Mouse (Mus musculus) liver, postnatal 0 days (tissue): ENCODE data around the gene Exosc8.

Experiments
- CTCF ChIP-seq: sonication (generic); IDR thresholded peaks from 2 replicates; pipeline ENCODE4 v1.5.1; 2016; ENCODE audit warnings: antibody characterized with exemption, low read depth
- EP300 ChIP-seq: IDR thresholded peaks from 2 replicates; pipeline ENCODE4 v1.6.1; 2016; ENCODE audit warnings: antibody characterized with exemption, low read depth, mild to moderate bottlenecking

DNA sequence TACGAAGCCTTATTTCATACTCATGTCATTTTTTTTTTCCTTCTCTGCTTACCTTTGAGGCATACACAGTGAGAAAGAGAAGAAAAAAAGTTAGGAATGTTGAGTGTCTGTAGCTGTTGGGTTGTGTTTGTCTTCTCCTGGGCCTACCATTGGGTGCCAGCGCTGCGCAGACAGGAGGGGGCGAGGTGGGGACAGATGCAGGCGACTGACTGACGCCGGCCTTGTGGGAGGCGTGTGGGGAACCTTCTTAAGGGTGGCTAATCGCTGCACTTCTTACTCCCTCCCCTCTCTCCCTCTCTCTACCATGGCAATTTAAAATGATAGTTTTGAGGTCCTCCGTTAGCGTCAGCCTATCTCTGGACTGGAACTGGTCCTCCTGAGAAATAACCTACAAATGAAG lies 20.9 kb upstream of the Exosc8 start:
- TF ChIP-seq CTCF (0 out of 2 replicates have a peak, but pooled peaks have one; percentile 11), EP300 (no peak)
